Mouse (Mus musculus): ENCODE data around the gene Glis1. TPM values are rescaled to one million over a fixed set of nuclear protein-coding genes. Genes with fewer than 3 reads are reported as not detected.

Gene Glis1
- polyA plus RNA-seq, 1 experiment, result 2.8 TPM

- H3K4me3 ChIP-seq (ENCODE audit: control insufficient read depth, low read depth, low read length), result no peak overlapping the region
- H3K27me3 ChIP-seq (ENCODE audit: control insufficient read depth, insufficient read depth, low read length), result no peaks in the 10 kb centered on the region
- peaks cover 2% of the 10 kb centered on the region for H3K4me1 ChIP-seq (ENCODE audit: control insufficient read depth, insufficient read depth, low read length)
- no peak overlapping the region for H3K27ac ChIP-seq (ENCODE audit: control insufficient read depth, insufficient read depth, low read depth, low read length)
- H3K36me3 ChIP-seq (ENCODE audit: control insufficient read depth, insufficient read depth, low read length), result no peaks in the 10 kb centered on the region
- no peak for TF ChIP-seq CTCF (IDR thresholded peaks at IDR 0.05; ENCODE audit: control insufficient read depth, insufficient read depth, insufficient replicate concordance, low read depth, low read length)
- TF ChIP-seq POLR2A (IDR thresholded peaks at IDR 0.05; ENCODE audit: control insufficient read depth, low read depth, low read length), result no peak
These were observed 234.1 kb downstream of the Glis1 start for GRCm38 (mm10) chr4:107668514-107668913.

GRCm38 (mm10) chr4:107670731-107671130 is 236.3 kb downstream of the Glis1 start:
- H3K27ac ChIP-seq (ENCODE audit: control insufficient read depth, insufficient read depth, low read depth, low read length), result no peak overlapping the region
- H3K4me1 ChIP-seq (ENCODE audit: control insufficient read depth, insufficient read depth, low read length), result peaks cover 6% of the 10 kb centered on the region
- no peaks in the 10 kb centered on the region for H3K36me3 ChIP-seq (ENCODE audit: control insufficient read depth, insufficient read depth, low read length)
- no peaks in the 10 kb centered on the region for H3K27me3 ChIP-seq (ENCODE audit: control insufficient read depth, insufficient read depth, low read length)
- no peak overlapping the region for H3K4me3 ChIP-seq (ENCODE audit: control insufficient read depth, low read depth, low read length)
- TF ChIP-seq CTCF (IDR thresholded peaks at IDR 0.05; ENCODE audit: control insufficient read depth, insufficient read depth, insufficient replicate concordance, low read depth, low read length), result no peak
- TF ChIP-seq POLR2A (IDR thresholded peaks at IDR 0.05; ENCODE audit: control insufficient read depth, low read depth, low read length), result no peak

GRCm38 (mm10) chr4:107673638-107674321 is 239.4 kb downstream of the Glis1 start:
- no peak overlapping the region for H3K27ac ChIP-seq (ENCODE audit: control insufficient read depth, insufficient read depth, low read depth, low read length)
- no peaks in the 10 kb centered on the region for H3K27me3 ChIP-seq (ENCODE audit: control insufficient read depth, insufficient read depth, low read length)
- peaks cover 6% of the 10 kb centered on the region for H3K4me1 ChIP-seq (ENCODE audit: control insufficient read depth, insufficient read depth, low read length)
- no peaks in the 10 kb centered on the region; the same call in 1 of the 2 replicates for H3K36me3 ChIP-seq (ENCODE audit: control insufficient read depth, insufficient read depth, low read length)
- TF ChIP-seq CTCF (IDR thresholded peaks at IDR 0.05; ENCODE audit: control insufficient read depth, insufficient read depth, insufficient replicate concordance, low read depth, low read length), result peak; percentile 46; the same call in 1 of the 2 replicates
- TF ChIP-seq POLR2A (IDR thresholded peaks at IDR 0.05; ENCODE audit: control insufficient read depth, low read depth, low read length), result no peak
- H3K4me3 ChIP-seq (ENCODE audit: control insufficient read depth, low read depth, low read length), result peak overlapping the region; percentile 12

DNA sequence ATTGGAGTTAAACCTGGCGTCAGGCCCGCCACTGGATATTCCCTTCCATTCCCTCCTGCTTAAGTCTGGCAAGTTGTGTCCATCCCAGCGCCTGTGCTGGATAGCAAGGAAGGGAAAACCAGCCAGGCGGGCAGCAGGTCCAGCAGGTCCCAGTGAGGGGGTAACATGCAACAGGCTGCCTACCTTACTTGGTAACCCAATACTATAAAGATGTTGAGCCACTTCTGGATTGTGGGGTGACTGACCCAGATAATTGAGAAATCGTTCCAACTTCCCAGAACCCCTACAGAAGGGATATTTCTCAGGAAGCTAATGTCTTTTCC is 239.9 kb downstream of the Glis1 start:
- peak overlapping the region; percentile 12 for H3K4me3 ChIP-seq (ENCODE audit: control insufficient read depth, low read depth, low read length)
- H3K27me3 ChIP-seq (ENCODE audit: control insufficient read depth, insufficient read depth, low read length), result no peaks in the 10 kb centered on the region
- no peaks in the 10 kb centered on the region; the same call in 1 of the 2 replicates for H3K36me3 ChIP-seq (ENCODE audit: control insufficient read depth, insufficient read depth, low read length)
- no peak overlapping the region for H3K27ac ChIP-seq (ENCODE audit: control insufficient read depth, insufficient read depth, low read depth, low read length)
- TF ChIP-seq CTCF (IDR thresholded peaks at IDR 0.05; ENCODE audit: control insufficient read depth, insufficient read depth, insufficient replicate concordance, low read depth, low read length) (no peak), POLR2A (IDR thresholded peaks at IDR 0.05; ENCODE audit: control insufficient read depth, low read depth, low read length) (no peak)
- H3K4me1 ChIP-seq (ENCODE audit: control insufficient read depth, insufficient read depth, low read length), result peaks cover 6% of the 10 kb centered on the region

GRCm38 (mm10) chr4:107675645-107676044 is 241.3 kb downstream of the Glis1 start:
- Histone ChIP-seq H3K4me3 (ENCODE audit: control insufficient read depth, low read depth, low read length) (no peak overlapping the region), H3K27me3 (ENCODE audit: control insufficient read depth, insufficient read depth, low read length) (no peaks in the 10 kb centered on the region), H3K36me3 (ENCODE audit: control insufficient read depth, insufficient read depth, low read length) (no peaks in the 10 kb centered on the region; the same call in 1 of the 2 replicates), H3K27ac (ENCODE audit: control insufficient read depth, insufficient read depth, low read depth, low read length) (no peak overlapping the region), H3K4me1 (ENCODE audit: control insufficient read depth, insufficient read depth, low read length) (peaks cover 6% of the 10 kb centered on the region)
- TF ChIP-seq POLR2A (IDR thresholded peaks at IDR 0.05; ENCODE audit: control insufficient read depth, low read depth, low read length) (no peak), CTCF (IDR thresholded peaks at IDR 0.05; ENCODE audit: control insufficient read depth, insufficient read depth, insufficient replicate concordance, low read depth, low read length) (no peak)

DNA sequence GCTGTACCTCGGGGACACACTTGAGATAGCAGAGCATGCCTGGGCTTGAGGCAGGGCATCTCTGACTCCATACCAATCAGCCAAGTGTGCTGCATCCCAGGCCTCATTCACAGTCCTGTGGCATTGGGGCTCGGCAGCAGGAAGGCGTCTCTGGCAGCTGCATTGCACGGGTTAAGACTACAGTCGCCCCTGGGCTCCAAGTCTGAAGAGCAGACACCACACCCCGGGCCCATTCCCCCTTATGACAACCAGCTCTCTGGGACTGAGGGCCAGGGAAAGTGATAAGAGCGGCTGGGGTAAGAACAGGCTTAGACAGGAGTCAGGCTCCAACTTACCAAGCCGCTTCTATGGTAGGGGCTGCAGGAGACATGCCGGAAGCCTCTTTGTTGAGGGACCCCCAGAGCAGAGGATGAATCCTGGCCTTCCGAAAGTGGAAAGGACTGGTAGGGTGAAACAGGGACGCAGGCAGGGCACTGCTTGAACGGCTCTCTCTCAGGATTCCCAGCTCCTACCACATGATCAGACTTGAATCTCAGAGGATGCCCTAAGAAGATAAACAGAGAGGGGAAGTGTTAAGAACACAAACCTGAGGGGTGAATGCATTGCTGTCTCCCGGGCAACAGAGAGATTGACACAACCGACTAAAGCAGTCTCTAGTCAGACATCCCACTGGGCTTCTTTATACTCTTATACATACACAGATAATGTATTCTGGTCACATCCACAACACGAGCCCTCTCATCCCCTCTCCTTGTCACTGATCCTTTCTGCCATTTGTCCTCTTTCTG is 246.1 kb downstream of the Glis1 start:
- no peaks in the 10 kb centered on the region for H3K27me3 ChIP-seq (ENCODE audit: control insufficient read depth, insufficient read depth, low read length)
- TF ChIP-seq CTCF (IDR thresholded peaks at IDR 0.05; ENCODE audit: control insufficient read depth, insufficient read depth, insufficient replicate concordance, low read depth, low read length) (no peak), POLR2A (IDR thresholded peaks at IDR 0.05; ENCODE audit: control insufficient read depth, low read depth, low read length) (no peak)
- H3K4me3 ChIP-seq (ENCODE audit: control insufficient read depth, low read depth, low read length), result no peak overlapping the region
- no peak overlapping the region for H3K27ac ChIP-seq (ENCODE audit: control insufficient read depth, insufficient read depth, low read depth, low read length)
- peaks cover 2% of the 10 kb centered on the region for H3K4me1 ChIP-seq (ENCODE audit: control insufficient read depth, insufficient read depth, low read length)
- H3K36me3 ChIP-seq (ENCODE audit: control insufficient read depth, insufficient read depth, low read length), result no peaks in the 10 kb centered on the region; the same call in 1 of the 2 replicates

- H3K27ac ChIP-seq (ENCODE audit: control insufficient read depth, insufficient read depth, low read depth, low read length), result no peak overlapping the region
- TF ChIP-seq POLR2A (IDR thresholded peaks at IDR 0.05; ENCODE audit: control insufficient read depth, low read depth, low read length) (no peak), CTCF (IDR thresholded peaks at IDR 0.05; ENCODE audit: control insufficient read depth, insufficient read depth, insufficient replicate concordance, low read depth, low read length) (no peak)
- H3K4me1 ChIP-seq (ENCODE audit: control insufficient read depth, insufficient read depth, low read length), result peaks cover 7% of the 10 kb centered on the region
- no peaks in the 10 kb centered on the region for H3K27me3 ChIP-seq (ENCODE audit: control insufficient read depth, insufficient read depth, low read length)
- H3K36me3 ChIP-seq (ENCODE audit: control insufficient read depth, insufficient read depth, low read length), result no peaks in the 10 kb centered on the region; the same call in 1 of the 2 replicates
- H3K4me3 ChIP-seq (ENCODE audit: control insufficient read depth, low read depth, low read length), result no peak overlapping the region
These were observed 246.9 kb downstream of the Glis1 start for GRCm38 (mm10) chr4:107681099-107681849.

Data from testis, adult 2 months (tissue).